In the genomic region with DNA sequence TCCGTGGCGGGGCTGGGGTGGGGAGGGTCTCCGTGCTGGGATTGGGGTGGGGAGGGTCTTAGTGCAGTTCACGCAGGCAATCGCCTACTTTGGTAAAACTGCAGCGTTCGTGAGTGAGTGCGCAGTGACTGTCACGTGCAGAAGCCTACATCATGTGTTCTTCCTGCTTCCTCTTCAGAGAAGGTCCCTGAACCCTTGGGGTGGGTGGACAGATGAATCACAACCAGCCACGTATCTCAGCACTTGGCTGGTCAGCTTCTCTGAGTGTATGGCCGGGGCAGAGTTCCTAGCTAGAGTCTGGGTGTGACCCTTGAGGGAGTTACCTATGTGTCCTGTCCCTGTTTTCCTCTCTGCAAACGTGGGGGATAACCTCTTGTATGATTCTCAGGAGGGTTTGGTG, we compare ENCODE assay signal across 9 mouse cellular contexts. TPM values are rescaled to one million over a fixed set of nuclear protein-coding genes. Genes with fewer than 3 reads are reported as not detected.
DNase-seq lines count a peak whose midpoint lies in the region; ATAC-seq and TF ChIP-seq lines count a peak whose summit lies in the region.
"Had no signal": no experiment of that assay in that cellular context is flagged by ENCODE, and none has a peak within 500 bp of the region (broad histone marks: within the 10 kb centered on the region; RNA-seq: fewer than 3 reads in every experiment).

No protein-coding gene starts in this region.

- H3K36me3 ChIP-seq in liver, embryonic 13.5 days = no peaks in the 10 kb centered on the region
- no peaks in the 10 kb centered on the region for H3K36me3 ChIP-seq in myocyte (ENCODE audit: control insufficient read depth, insufficient read depth)

- no peak overlapping the region for H3ac ChIP-seq in myocyte (ENCODE audit: control insufficient read depth, insufficient read length)

- peak overlapping the region; percentile 11 for H3K4me3 ChIP-seq in cortical plate, adult 2 months (ENCODE audit: insufficient read depth, low read length)
- peak overlapping the region; percentile 63 for H3K4me3 ChIP-seq in liver, embryonic 13.5 days (replicated peaks)
- H3K4me3 ChIP-seq in myocyte = peak overlapping the region; percentile 74

- DNase-seq in ovary, postnatal 36 days (ENCODE audit: low spot score) = peak; percentile 51
- no peak for DNase-seq in ovary, postnatal 14 days (ENCODE audit: low spot score)
- DNase-seq in heart, adult 11 months = peak; percentile 99
- peak; percentile 54 for DNase-seq in kidney, adult 11 months
- DNase-seq in liver, embryonic 13.5 days = peak; percentile 38
- peak; percentile 44 for DNase-seq in testis, postnatal 14 days (ENCODE audit: low spot score)

- H3K79me2 ChIP-seq in myocyte (ENCODE audit: control insufficient read depth, insufficient read depth) = no peaks in the 10 kb centered on the region

- peak overlapping the region; percentile 23; the same call in 1 of the 2 replicates for H3K9ac ChIP-seq in liver, embryonic 13.5 days

- H3K4me2 ChIP-seq in liver, embryonic 13.5 days = peak overlapping the region; percentile 89
- peak overlapping the region; percentile 60 for H3K4me2 ChIP-seq in myocyte (ENCODE audit: low read depth)

- no peaks in the 10 kb centered on the region for H3K27me3 ChIP-seq in liver, embryonic 13.5 days
- no peaks in the 10 kb centered on the region for H3K27me3 ChIP-seq in myocyte (ENCODE audit: control insufficient read depth, insufficient read depth, insufficient read length)

- H3K4me1 ChIP-seq in cortical plate, adult 2 months (ENCODE audit: control insufficient read depth, insufficient read depth, low read length) = 0 out of 2 replicates have a peak, but pooled peaks cover 2% of the 10 kb centered on the region
- peaks cover 12% of the 10 kb centered on the region for H3K4me1 ChIP-seq in liver, embryonic 13.5 days (replicated peaks)

- H3K9me3 ChIP-seq in liver, embryonic 13.5 days (replicated peaks) = no peaks in the 10 kb centered on the region

- no peak for TF ChIP-seq CTCF in cortical plate, adult 2 months (IDR thresholded peaks at IDR 0.05; ENCODE audit: extremely low read depth, insufficient read depth, low read length)

- WGBS in liver, embryonic 13.5 days (ENCODE audit: insufficient replicate concordance) = 1% methylated on average over 11 of the region's 12 CpGs

- ATAC-seq in liver, embryonic 13.5 days (ENCODE audit: low read depth) = no peak

- H3K27ac ChIP-seq in cortical plate, adult 2 months (ENCODE audit: insufficient read depth, low read length) = no peak overlapping the region
- no peak overlapping the region for H3K27ac ChIP-seq in liver, embryonic 13.5 days

- no peak for TF ChIP-seq POLR2A in cortical plate, adult 2 months (IDR thresholded peaks at IDR 0.05; ENCODE audit: extremely low read depth, insufficient read depth, low read length)
- TF ChIP-seq POLR2A in myocyte (IDR thresholded peaks at IDR 0.05; ENCODE audit: insufficient read length, low read depth) = peak; percentile 40

TF ChIP-seq in myocyte, 11 proteins besides CTCF, POLR2A, EP300 and RAD21:
- TF ChIP-seq MYOG (IDR thresholded peaks at IDR 0.05; ENCODE audit: control insufficient read depth in 1 of 3, insufficient read depth in 1 of 3, insufficient read length in 2 of 3, low read depth in 2 of 3) = no peak
- peak; percentile 59 for TF ChIP-seq POLR2AphosphoS2 (IDR thresholded peaks at IDR 0.05; ENCODE audit: insufficient read length, low read depth)
- TF ChIP-seq E2F4 (IDR thresholded peaks at IDR 0.05; ENCODE audit: insufficient read depth) = no peak
- no peak for TF ChIP-seq TCF12 (IDR thresholded peaks at IDR 0.05; ENCODE audit: insufficient read depth, poor library complexity, severe bottlenecking)
- TF ChIP-seq MYOD1 (IDR thresholded peaks at IDR 0.05; ENCODE audit: control insufficient read depth in 1 of 3, insufficient read length in 2 of 3, low read depth in 2 of 3) = no peak
- no peak for TF ChIP-seq SRF (IDR thresholded peaks at IDR 0.05; ENCODE audit: control insufficient read depth, insufficient read length, low read depth)
- no peak for TF ChIP-seq CEBPB (IDR thresholded peaks at IDR 0.05; ENCODE audit: insufficient read depth, poor library complexity, severe bottlenecking)
- TF ChIP-seq USF1 (IDR thresholded peaks at IDR 0.05; ENCODE audit: low read depth) = peak; percentile 84
- TF ChIP-seq REST (IDR thresholded peaks at IDR 0.05; ENCODE audit: insufficient read depth, insufficient read length) = no peak
- no peak for TF ChIP-seq MAX (IDR thresholded peaks at IDR 0.05; ENCODE audit: low read depth)

RNA-seq across cellular contexts. Expression of a gene that starts 27.9 kb away (rescaled TPM):
- polyA plus RNA-seq in cortical plate, adult 2 months (2012; rRNA removed) = not detected in 2 replicates
- 0.03 TPM in 1 of 2 replicates, not detected in the other for polyA plus RNA-seq in liver, embryonic 13.5 days (2015; fragmentation: Nextera tagmentation; extraction: Ambion mirVana)
- polyA plus RNA-seq in myocyte (2012; fragmentation: generic; extraction: Trizol) = not detected
- polyA plus RNA-seq: testis, adult 2 months had no signal

RNA-seq across cellular contexts. Expression of a gene that starts 47.5 kb away (rescaled TPM):
- 36.0 and 37.1 TPM in 2 replicates for polyA plus RNA-seq in cortical plate, adult 2 months (2012; rRNA removed)
- 2.2 and 2.4 TPM in 2 replicates for polyA plus RNA-seq in liver, embryonic 13.5 days (2015; fragmentation: Nextera tagmentation; extraction: Ambion mirVana)
- 23.1 TPM for polyA plus RNA-seq in myocyte (2012; fragmentation: generic; extraction: Trizol)

RNA-seq across cellular contexts. Expression of a gene that starts 49.3 kb away (rescaled TPM):
- polyA plus RNA-seq in cortical plate, adult 2 months (2012; rRNA removed) = not detected in 2 replicates
- polyA plus RNA-seq in liver, embryonic 13.5 days (2015; fragmentation: Nextera tagmentation; extraction: Ambion mirVana) = not detected in 2 replicates
- polyA plus RNA-seq in myocyte (2012; fragmentation: generic; extraction: Trizol) = not detected

Comparison
In these comparisons a context has a peak if more than half of its experiments do, and no peak if none do; other contexts are left out.
1. H3K4me3 ChIP-seq: peak in every context shown above with its lines; median percentile 74 in myocyte; 63 in liver, embryonic 13.5 days; 11 in cortical plate, adult 2 months.